Mouse (Mus musculus): ENCODE results near the gene Klhl32. TPM values are rescaled to one million over a fixed set of nuclear protein-coding genes. Genes with fewer than 3 reads are reported as not detected.
A peak's percentile ranks its signal among the peaks of the same experiment; 100 is the strongest.
"Not testable (repeated sequence)": the region's sequence is repeated elsewhere in the genome, so short reads cannot be mapped to it uniquely, and the experiment has no call there.

Gene Klhl32
- not detected in 2 replicates for total RNA-seq (2015)
- not detected in 2 replicates for total RNA-seq (2017)

DNA sequence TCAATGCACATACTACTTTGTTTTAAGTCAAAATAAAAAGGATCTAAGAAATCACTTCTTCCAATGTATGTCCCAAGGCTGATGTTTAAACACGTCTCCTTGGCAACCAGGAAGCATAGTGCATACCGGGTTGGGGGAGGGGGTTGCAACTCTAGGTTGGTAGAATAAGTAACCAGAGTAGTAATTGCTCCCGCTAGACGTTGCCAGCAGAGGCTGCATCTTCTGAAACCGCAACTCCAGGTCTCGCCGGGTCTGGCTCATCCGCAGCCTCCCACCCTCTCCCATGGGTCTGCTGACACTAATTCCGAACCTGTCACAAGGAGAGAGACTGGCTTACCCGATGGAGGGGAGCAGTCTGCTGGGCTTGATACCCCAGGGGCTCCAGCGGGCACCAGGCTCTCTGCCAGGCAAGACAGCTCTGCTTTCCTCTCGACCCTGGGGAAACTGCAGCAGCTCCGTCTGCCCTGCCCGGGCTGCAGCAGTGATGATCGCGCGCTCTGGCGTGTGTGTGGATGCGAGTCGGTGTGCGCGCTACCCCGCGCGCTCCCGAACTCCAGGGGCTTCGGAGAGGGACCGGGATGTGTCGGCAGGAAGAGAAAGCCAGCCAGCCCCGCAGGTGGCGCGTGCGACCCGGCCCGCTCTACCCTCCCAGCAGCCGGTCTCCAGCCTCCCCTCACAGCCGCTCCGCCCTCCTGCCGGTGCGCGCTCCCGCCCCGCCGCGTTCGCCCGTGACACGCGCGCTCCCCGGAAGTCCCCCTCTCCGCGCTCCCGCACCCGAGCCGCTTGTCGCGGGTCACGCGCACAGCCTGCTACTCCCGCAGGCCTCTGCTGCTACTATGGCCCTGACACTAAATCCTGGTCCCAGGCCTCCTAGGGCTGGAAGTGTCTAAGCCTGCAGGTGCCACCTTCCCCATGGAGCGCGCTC, at the start of gene Klhl32:
TSS of gene Klhl32 (minus strand) at position 724 of the 925 bp plus-strand sequence.
- ATAC-seq (replicated peaks; ENCODE audit: poor library complexity), result peak; percentile 72

GRCm38 (mm10) chr4:24899146-24899545, 48.2 kb upstream of the Klhl32 start:
- ATAC-seq (replicated peaks; ENCODE audit: poor library complexity), result 0 out of 2 replicates have a peak, but pooled peaks have one; percentile 6

DNA sequence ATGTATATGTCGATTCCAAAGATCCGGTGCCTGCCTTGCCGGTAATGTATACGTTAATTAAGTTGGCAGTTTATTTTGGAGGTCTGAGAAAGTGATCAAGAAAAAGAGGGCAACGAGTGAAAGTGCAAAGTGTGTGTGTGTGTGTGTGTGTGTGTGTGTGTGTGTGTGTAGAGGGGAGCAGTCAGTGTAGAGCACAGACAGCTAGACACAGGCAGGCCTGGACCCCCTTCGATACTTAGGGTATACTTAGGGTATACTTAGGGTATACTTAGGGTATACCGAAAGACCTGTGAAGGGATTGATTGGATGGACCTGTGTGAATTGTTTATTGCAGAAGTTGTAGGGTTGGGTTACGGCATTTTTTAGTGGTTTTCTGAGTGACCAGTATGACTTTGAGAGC, 47.7 kb upstream of the Klhl32 start:
- no peak for ATAC-seq (replicated peaks; ENCODE audit: poor library complexity)

GRCm38 (mm10) chr4:24897851-24898515, 47.1 kb upstream of the Klhl32 start, which contains the start of gene Ndufaf4:
TSS of gene Ndufaf4 (plus strand) at chr4:24898083.
- peak; percentile 95 for ATAC-seq (replicated peaks; ENCODE audit: poor library complexity)

GRCm38 (mm10) chr4:24897351-24897750, 46.4 kb upstream of the Klhl32 start:
- 0 out of 2 replicates have a peak, but pooled peaks have one; percentile 13 for ATAC-seq (replicated peaks; ENCODE audit: poor library complexity)

DNA sequence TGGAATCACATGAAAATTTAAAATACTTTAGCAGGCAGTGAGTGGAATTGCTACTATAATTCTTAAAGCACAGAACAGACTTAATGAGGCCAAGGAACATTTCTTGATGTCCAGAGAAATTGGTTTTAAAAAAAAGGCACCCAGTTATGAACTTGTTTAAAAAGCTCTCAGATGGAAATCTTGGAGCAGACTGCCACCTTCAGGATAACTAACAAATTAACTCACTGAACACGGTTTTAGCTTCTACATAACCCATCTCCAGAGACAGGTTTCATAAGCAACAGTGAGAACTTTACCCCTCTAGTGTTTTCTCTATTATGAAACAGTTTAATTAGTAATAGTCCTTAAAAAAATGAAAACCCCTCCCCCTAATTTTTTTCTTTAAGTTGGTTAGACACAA, 45.9 kb upstream of the Klhl32 start:
- peak; percentile 57 for ATAC-seq (replicated peaks; ENCODE audit: poor library complexity)

GRCm38 (mm10) chr4:24894625-24895024, 43.7 kb upstream of the Klhl32 start:
- ATAC-seq (replicated peaks; ENCODE audit: poor library complexity), result no peak

DNA sequence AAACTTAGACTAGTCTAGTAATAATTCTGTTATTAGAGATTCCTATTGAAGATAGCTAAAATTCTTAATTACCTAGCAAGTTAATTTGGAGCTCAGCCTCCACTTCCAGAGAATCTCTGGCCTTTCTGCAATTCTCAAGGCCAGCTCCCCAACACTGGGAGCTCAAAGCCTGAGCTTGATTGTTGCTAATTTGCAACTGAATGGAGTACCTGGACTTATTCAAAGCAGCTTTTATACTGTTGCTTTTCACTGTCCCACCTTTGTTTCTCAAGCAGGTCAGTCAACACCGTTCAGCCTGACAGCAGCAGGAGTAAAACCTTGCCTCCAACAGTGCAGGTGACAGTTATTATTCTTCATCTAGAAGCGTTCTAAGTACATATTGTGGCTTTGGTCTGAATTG, 41.4 kb upstream of the Klhl32 start:
- ATAC-seq (replicated peaks; ENCODE audit: poor library complexity), result not testable (repeated sequence)

- not testable (repeated sequence) for ATAC-seq (replicated peaks; ENCODE audit: poor library complexity)
Observed at GRCm38 (mm10) chr4:24889386-24889785, 38.5 kb upstream of the Klhl32 start.

GRCm38 (mm10) chr4:24869230-24869629, 18.3 kb upstream of the Klhl32 start:
- no peak for ATAC-seq (replicated peaks; ENCODE audit: poor library complexity)

GRCm38 (mm10) chr4:24865691-24866090, 14.8 kb upstream of the Klhl32 start:
- no peak for ATAC-seq (replicated peaks; ENCODE audit: poor library complexity)

- no peak for ATAC-seq (replicated peaks; ENCODE audit: poor library complexity)
Observed at GRCm38 (mm10) chr4:24847406-24847805, 3.5 kb downstream of the Klhl32 start.

- no peak for ATAC-seq (replicated peaks; ENCODE audit: poor library complexity)
Observed at GRCm38 (mm10) chr4:24845546-24845945, 5.4 kb downstream of the Klhl32 start.

- no peak for ATAC-seq (replicated peaks; ENCODE audit: poor library complexity)
Observed at GRCm38 (mm10) chr4:24838567-24838966, 12.4 kb downstream of the Klhl32 start.

GRCm38 (mm10) chr4:24835555-24835954, 15.4 kb downstream of the Klhl32 start:
- no peak for ATAC-seq (replicated peaks; ENCODE audit: poor library complexity)

GRCm38 (mm10) chr4:24808316-24808715, 42.6 kb downstream of the Klhl32 start:
- ATAC-seq (replicated peaks; ENCODE audit: poor library complexity), result no peak

GRCm38 (mm10) chr4:24801881-24802280, 49.0 kb downstream of the Klhl32 start:
- ATAC-seq (replicated peaks; ENCODE audit: poor library complexity), result no peak

- ATAC-seq (replicated peaks; ENCODE audit: poor library complexity), result no peak
Observed at GRCm38 (mm10) chr4:24801343-24801742, 49.6 kb downstream of the Klhl32 start.

GRCm38 (mm10) chr4:24800345-24800936, 50.5 kb downstream of the Klhl32 start:
- ATAC-seq (replicated peaks; ENCODE audit: poor library complexity), result no peak

DNA sequence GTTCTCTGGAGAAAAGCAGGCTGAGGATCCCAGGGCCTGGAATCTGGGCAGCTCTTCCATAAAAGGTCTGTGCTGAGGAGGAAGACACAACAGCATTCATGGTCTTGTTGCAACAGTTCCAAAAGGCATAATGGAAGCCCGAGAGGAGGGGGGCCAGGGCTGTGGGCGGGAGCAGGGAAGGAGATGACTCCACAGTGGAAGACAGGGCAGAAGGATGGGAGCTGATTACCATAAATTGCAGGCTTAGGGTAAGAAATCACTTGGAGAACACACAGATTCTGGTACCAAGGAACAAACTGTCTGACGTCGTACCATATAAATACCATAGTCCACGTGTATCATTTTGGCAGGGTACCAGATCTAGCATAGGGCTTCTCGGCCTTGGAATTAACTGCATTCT, 51.9 kb downstream of the Klhl32 start:
- ATAC-seq (replicated peaks; ENCODE audit: poor library complexity), result no peak

- ATAC-seq (replicated peaks; ENCODE audit: poor library complexity), result no peak
Observed at GRCm38 (mm10) chr4:24797868-24798267, 53.1 kb downstream of the Klhl32 start.

Measured in megakaryocyte progenitor cell, adult 5-6 weeks (primary cell).